Mouse (Mus musculus) heart, adult 8-10 months (tissue): ENCODE measurements around the gene Sgip1. TPM values are rescaled to one million over a fixed set of nuclear protein-coding genes. Genes with fewer than 3 reads are reported as not detected.

ENCODE experiments used
- total RNA-seq, 4 experiments: library from RNA; stranded (reverse); gene quantifications; 2 replicates each; pipeline ENCODE4 v1.2.4; 2022

Sgip1 gene
- total RNA-seq, 4 experiments from 2014 or later, result 1.0 to 3.9 (median 1.9) TPM

Other genes with a start within 250 kb of the Sgip1 start
- not detected for gene Tctex1d1, start 237.3 kb downstream of the Sgip1 start, total RNA-seq